Mouse (Mus musculus): ENCODE data around the gene Sdc4.

The Sdc4 gene

DNA sequence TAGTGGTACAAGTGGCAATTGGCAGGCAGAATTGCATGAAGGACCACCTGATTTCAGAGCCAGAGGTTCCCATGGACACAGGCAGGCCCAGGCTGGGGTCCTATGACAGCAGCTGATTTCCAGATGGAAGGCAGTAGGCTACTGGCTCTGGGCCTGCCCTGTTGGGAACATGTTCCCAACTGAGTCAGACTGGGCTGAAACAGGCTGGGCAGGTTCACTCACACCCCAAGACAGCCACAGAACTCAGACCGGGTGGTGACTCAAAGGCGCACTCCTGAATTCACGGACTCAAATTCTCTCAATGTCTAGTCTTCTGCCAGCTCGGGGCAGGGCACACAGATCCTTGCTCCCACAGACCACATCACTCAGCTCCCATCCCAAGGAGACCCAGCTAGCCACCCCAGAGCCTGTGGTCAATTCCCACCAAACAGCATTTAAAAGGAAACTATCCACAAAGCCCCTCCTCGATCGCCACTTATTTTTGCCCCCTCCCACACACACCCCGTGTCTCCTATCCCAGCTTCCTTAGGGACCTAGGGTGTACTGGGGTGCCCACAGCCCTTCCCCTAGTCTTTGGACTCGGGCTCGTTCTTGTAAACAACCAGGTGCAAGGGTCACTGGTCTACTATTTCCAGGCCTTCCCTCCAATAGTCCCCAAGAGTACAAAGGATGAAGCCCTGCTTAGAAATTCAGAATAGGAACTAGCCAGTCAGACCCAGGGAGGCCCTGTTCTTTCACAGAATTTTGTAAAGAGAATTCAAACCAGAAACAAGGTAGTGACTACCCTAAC is 11.8 kb downstream of the Sdc4 start:
- no peak for DNase-seq (ENCODE audit: low read depth, low spot score)

GRCm38 (mm10) chr2:164430697-164431096 is 13.0 kb downstream of the Sdc4 start:
- DNase-seq (ENCODE audit: low read depth, low spot score): no peak

GRCm38 (mm10) chr2:164429881-164430615 is 13.6 kb downstream of the Sdc4 start:
- DNase-seq (ENCODE audit: low read depth, low spot score): no peak

DNA sequence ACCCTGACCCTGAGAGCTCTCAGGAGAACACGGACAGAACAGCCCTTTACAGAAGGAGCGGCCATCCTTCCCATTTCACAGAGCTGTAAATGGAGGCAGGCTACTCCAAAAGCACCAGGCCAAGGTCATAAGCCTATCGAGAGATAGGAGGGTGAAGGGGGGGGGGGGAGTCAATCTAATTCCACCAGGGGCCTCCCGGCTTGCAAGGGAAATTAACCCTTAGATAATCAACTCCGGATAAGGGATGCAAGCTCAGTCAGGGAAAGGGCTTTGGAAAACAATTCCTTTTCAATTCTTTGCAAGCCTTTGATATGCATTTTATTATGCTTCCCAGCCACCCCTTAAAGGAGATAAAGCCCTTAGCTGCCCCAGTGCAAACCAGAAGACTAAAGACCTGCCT is 15.2 kb downstream of the Sdc4 start:
- DNase-seq (ENCODE audit: low read depth, low spot score): no peak

GRCm38 (mm10) chr2:164426952-164427351 is 16.7 kb downstream of the Sdc4 start:
- no peak for DNase-seq (ENCODE audit: low read depth, low spot score)

DNA sequence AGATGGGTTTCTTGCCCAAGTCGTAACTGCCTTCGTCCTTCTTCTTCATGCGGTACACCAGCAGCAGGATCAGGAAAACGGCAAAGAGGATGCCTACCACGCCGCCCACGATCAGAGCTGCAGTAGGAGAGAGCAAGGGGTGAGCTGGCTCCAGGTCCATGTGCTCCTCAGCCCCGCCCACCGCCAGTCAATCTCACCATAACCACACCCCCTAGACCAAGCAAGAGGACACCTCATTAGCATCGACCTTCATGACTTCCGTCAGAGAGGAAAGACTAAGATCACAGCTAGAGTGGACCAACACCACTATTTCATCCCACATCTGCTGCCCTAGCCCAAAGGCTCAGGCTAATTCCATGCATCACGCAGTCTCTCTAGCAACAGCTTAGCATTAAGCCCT is 17.6 kb downstream of the Sdc4 start:
- DNase-seq (ENCODE audit: low read depth, low spot score): no peak

GRCm38 (mm10) chr2:164425401-164425800 is 18.3 kb downstream of the Sdc4 start:
- no peak for DNase-seq (ENCODE audit: low read depth, low spot score)

- no peak for DNase-seq (ENCODE audit: low read depth, low spot score)
Observed at GRCm38 (mm10) chr2:164424406-164424805, 19.3 kb downstream of the Sdc4 start.

GRCm38 (mm10) chr2:164423464-164423863 is 20.2 kb downstream of the Sdc4 start:
- DNase-seq (ENCODE audit: low read depth, low spot score): no peak

DNA sequence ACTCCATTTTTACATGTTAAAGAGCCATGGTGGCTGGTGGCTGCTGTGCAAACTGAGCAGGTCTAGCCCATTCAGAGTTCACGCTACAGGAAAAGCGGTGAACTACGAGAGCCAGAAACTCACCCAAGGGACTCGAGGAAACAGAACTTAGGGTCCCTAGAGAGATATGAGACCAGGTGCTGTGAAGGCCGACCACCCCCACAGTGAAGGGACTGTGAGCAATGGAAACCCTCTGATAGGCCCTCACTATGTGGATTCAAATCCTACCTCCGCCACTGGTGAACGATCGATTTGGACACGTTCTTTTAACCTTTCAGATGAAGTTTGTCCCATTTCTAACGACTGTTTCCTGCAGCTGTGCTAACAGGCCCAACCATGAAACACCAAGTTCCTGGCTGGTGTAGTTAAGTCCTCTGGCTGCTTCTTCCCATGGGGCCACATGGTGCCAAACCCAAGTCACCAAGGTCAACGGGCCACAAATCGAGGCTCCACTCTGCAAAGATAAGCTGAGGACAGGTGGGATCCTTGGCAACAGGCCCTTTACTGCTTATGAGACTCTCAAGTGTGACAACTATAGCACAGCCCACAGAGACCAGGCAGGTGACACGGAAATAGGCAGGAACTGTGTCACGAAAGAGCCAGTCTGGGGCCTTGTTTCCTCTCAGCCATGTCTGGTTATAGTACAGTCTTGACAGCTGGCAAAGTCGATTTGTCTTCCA is 20.9 kb downstream of the Sdc4 start:
- no peak for DNase-seq (ENCODE audit: low read depth, low spot score)

- DNase-seq (ENCODE audit: low read depth, low spot score): no peak
Observed at GRCm38 (mm10) chr2:164421979-164422378, 21.7 kb downstream of the Sdc4 start.

GRCm38 (mm10) chr2:164421306-164421705 is 22.4 kb downstream of the Sdc4 start:
- DNase-seq (ENCODE audit: low read depth, low spot score): no peak

GRCm38 (mm10) chr2:164419489-164419888 is 24.2 kb downstream of the Sdc4 start:
- no peak for DNase-seq (ENCODE audit: low read depth, low spot score)

DNA sequence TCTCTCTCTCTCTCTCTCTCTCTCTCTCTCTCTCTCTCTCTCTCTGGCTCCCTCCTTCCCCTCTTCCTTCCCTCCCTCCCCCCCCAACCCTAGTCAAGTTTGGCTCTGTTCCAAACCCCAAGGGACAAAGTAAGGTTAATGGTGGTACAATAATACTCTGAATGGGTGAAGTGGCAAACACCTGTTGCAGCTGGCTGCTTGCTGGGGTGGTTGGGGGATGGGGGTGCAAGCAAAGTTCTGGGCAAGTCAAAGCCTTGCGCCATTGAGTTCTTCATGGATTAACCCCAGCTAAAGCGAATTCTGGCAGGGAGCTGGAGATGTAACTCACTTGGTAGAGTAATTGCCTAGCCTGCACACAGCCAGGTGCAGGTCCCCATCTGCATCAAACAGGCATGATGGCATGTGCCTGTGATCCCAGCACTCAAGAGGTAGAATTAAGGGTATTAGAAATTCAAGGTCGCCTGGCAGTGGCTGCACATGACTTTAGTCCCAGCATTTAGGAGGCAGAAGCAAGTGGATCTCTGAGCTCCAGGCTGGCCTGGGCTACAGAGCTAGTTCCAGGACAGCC is 25.3 kb downstream of the Sdc4 start:
- no peak for DNase-seq (ENCODE audit: low read depth, low spot score)

GRCm38 (mm10) chr2:164417198-164417597 is 26.5 kb downstream of the Sdc4 start:
- peak; percentile 46 for DNase-seq (ENCODE audit: low read depth, low spot score)

GRCm38 (mm10) chr2:164414581-164414980 is 29.1 kb downstream of the Sdc4 start:
- DNase-seq (ENCODE audit: low read depth, low spot score): no peak

DNA sequence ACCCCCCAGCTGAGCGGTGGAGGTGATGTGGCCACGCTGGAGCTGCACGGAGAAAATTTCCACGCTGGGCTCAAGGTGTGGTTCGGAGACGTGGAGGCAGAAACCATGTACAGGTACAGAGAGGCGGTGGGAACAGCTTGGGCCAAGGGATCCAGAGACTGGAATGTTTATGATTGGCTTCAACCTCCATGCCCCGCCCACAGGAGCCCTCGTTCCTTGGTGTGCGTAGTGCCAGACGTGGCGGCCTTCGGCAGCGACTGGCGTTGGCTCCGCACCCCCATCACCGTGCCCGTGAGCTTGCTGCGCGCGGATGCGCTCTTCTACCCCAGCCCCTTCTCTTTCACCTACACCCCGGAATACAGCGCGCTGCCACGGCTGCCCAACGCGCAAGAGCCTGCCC is 29.5 kb downstream of the Sdc4 start:
- DNase-seq (ENCODE audit: low read depth, low spot score): no peak

- peak; percentile 51 for DNase-seq (ENCODE audit: low read depth, low spot score)
Observed at GRCm38 (mm10) chr2:164407708-164408107, 36.0 kb downstream of the Sdc4 start.

DNA sequence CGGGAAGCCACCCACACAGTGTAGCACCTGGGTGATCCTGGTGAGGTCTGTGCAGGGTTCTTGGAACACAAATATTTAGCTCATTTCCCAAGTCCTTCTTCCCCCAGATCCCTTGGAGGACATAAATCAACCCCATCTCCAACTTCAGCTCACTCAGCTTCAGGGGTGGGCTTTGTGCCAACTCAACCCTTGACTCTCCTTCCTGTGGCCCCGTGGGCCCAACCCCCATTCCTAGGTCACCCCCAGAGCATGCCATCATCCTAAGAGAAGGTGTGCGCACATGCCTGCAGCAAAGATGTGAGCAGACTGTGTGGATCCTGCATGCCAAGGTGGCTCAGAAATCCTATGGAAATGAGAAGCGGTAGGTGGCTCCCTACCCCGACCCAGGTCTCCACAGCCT is 38.2 kb downstream of the Sdc4 start:
- DNase-seq (ENCODE audit: low read depth, low spot score): no peak

- DNase-seq (ENCODE audit: low read depth, low spot score): no peak
Observed at GRCm38 (mm10) chr2:164405060-164405459, 38.6 kb downstream of the Sdc4 start, which contains the start of gene Matn4. Gene Matn4 (minus strand): TSS chr2:164405160.

- DNase-seq (ENCODE audit: low read depth, low spot score): no peak
Observed at GRCm38 (mm10) chr2:164404082-164404990, 39.4 kb downstream of the Sdc4 start.
